Comparison of ENCODE assay signal across 23 mouse cellular contexts in genomic region chr2:158579979-158580378, GRCm38 (mm10). TPM values are rescaled to one million over a fixed set of nuclear protein-coding genes. Genes with fewer than 3 reads are reported as not detected.
DNase-seq lines count a peak whose midpoint lies in the region; ATAC-seq lines count a peak whose summit lies in the region.
"Had no signal": no experiment of that assay in that cellular context is flagged by ENCODE, and none has a peak within 500 bp of the region (broad histone marks: within the 10 kb centered on the region; RNA-seq: fewer than 3 reads in every experiment).

No protein-coding gene starts in this region.

- no peaks in the 10 kb centered on the region for H3K9me3 ChIP-seq in midbrain, embryonic 12.5 days
- no peaks in the 10 kb centered on the region for H3K9me3 ChIP-seq in midbrain, embryonic 10.5 days (replicated peaks)
- no peaks in the 10 kb centered on the region for H3K9me3 ChIP-seq in hindbrain, embryonic 13.5 days

- no peaks in the 10 kb centered on the region for H3K36me3 ChIP-seq in midbrain, embryonic 12.5 days
- no peaks in the 10 kb centered on the region for H3K36me3 ChIP-seq in midbrain, embryonic 10.5 days
- H3K36me3 ChIP-seq in hindbrain, embryonic 13.5 days = no peaks in the 10 kb centered on the region

- peak; percentile 40 to 52 for DNase-seq in cerebellum, postnatal 10 days
- DNase-seq in cerebellum, adult 8-10 months = no peak
- DNase-seq in midbrain, embryonic 10.5 days (ENCODE audit: low spot score) = no peak
- peak; percentile 76 for DNase-seq in retina, embryonic 14.5 days (ENCODE audit: low spot score)
- no peak for DNase-seq in adrenal gland, adult 8-10 months
- DNase-seq in lung, adult 18-20 months = no peak
- DNase-seq: adrenal gland, postnatal 36 days; cerebellum, adult 18-20 months; forebrain, postnatal 0 days had no signal

- H3K4me3 ChIP-seq in midbrain, embryonic 12.5 days = no peak overlapping the region
- H3K4me3 ChIP-seq in midbrain, embryonic 10.5 days = no peak overlapping the region
- no peak overlapping the region for H3K4me3 ChIP-seq in hindbrain, embryonic 13.5 days
- H3K4me3 ChIP-seq: erythroblast, embryonic 14.5 days had no signal

- no peak overlapping the region for H3K9ac ChIP-seq in midbrain, embryonic 12.5 days (replicated peaks)
- no peak overlapping the region for H3K9ac ChIP-seq in hindbrain, embryonic 13.5 days
- H3K9ac ChIP-seq: forebrain, postnatal 0 days; liver, embryonic 14.5 days had no signal

- WGBS in midbrain, embryonic 12.5 days = 44% methylated on average over 4 of the region's 4 CpGs
- WGBS in midbrain, embryonic 10.5 days = 61% methylated on average over 4 of the region's 4 CpGs
- 28% methylated on average over 4 of the region's 4 CpGs for WGBS in hindbrain, embryonic 13.5 days

- H3K4me2 ChIP-seq in midbrain, embryonic 12.5 days (replicated peaks) = no peak overlapping the region
- no peak overlapping the region for H3K4me2 ChIP-seq in hindbrain, embryonic 13.5 days

- no peak for ATAC-seq in midbrain, embryonic 12.5 days (ENCODE audit: low FRiP score, low read depth)
- ATAC-seq in hindbrain, embryonic 13.5 days (ENCODE audit: low FRiP score) = no peak
- ATAC-seq: forebrain, postnatal 0 days; intestine, postnatal 0 days had no signal

- 0 out of 2 replicates have a peak, but pooled peaks cover 14% of the 10 kb centered on the region for H3K27me3 ChIP-seq in midbrain, embryonic 12.5 days
- H3K27me3 ChIP-seq in midbrain, embryonic 10.5 days (ENCODE audit: low read depth, poor library complexity, severe bottlenecking) = peaks cover 7% of the 10 kb centered on the region; the same call in 1 of the 2 replicates
- H3K27me3 ChIP-seq in hindbrain, embryonic 13.5 days = peaks cover 22% of the 10 kb centered on the region; the same call in 1 of the 2 replicates

- 0 out of 2 replicates have a peak overlapping the region, but pooled peaks have one; percentile 1 for H3K27ac ChIP-seq in midbrain, embryonic 12.5 days (replicated peaks)
- H3K27ac ChIP-seq in midbrain, embryonic 10.5 days (replicated peaks) = no peak overlapping the region
- peak overlapping the region; percentile 58; the same call in 1 of the 2 replicates for H3K27ac ChIP-seq in hindbrain, embryonic 13.5 days
- H3K27ac ChIP-seq: liver, embryonic 14.5 days; macrophage had no signal

- H3K4me1 ChIP-seq in midbrain, embryonic 12.5 days = peaks cover 8% of the 10 kb centered on the region
- peaks cover 12% of the 10 kb centered on the region for H3K4me1 ChIP-seq in midbrain, embryonic 10.5 days
- H3K4me1 ChIP-seq in hindbrain, embryonic 13.5 days (replicated peaks) = peaks cover 19% of the 10 kb centered on the region

RNA-seq across cellular contexts. Expression of gene Slc32a1, which starts 30.6 kb away (rescaled TPM):
- 3.2 and 4.2 TPM in 2 replicates for polyA plus RNA-seq in midbrain, embryonic 12.5 days (2016; fragmentation: Nextera tagmentation; extraction: Ambion mirVana)
- polyA plus RNA-seq in midbrain, embryonic 10.5 days (2016; fragmentation: Nextera tagmentation; extraction: Ambion mirVana) = 0.25 and 0.68 TPM in 2 replicates
- 6.6 and 8.1 TPM in 2 replicates for polyA plus RNA-seq in hindbrain, embryonic 13.5 days (2015; fragmentation: Nextera tagmentation; extraction: Ambion mirVana)
- total RNA-seq in adrenal gland, adult 8-10 months (2022) = under 1 TPM in 2 of 4 experiments, not detected in 2; 0.11 to 0.17 TPM
- total RNA-seq: adrenal gland, postnatal 36 days; common myeloid progenitor, adult 5-6 weeks; gastrocnemius, adult 18-20 months; gastrocnemius, postnatal 4 days; hematopoietic stem cell, adult 5-6 weeks; monocyte, adult 5-6 weeks had no signal
- polyA plus RNA-seq: erythroblast, embryonic 14.5 days; heart, embryonic 16.5 days; intestine, postnatal 0 days; kidney, embryonic 16.5 days; lung, embryonic 16.5 days had no signal

RNA-seq across cellular contexts. Expression of gene Actr5, which starts 44.7 kb away (rescaled TPM):
- 21.7 and 23.7 TPM in 2 replicates for polyA plus RNA-seq in midbrain, embryonic 12.5 days (2016; fragmentation: Nextera tagmentation; extraction: Ambion mirVana)
- polyA plus RNA-seq in midbrain, embryonic 10.5 days (2016; fragmentation: Nextera tagmentation; extraction: Ambion mirVana) = 14.1 and 14.8 TPM in 2 replicates
- polyA plus RNA-seq in hindbrain, embryonic 13.5 days (2015; fragmentation: Nextera tagmentation; extraction: Ambion mirVana) = 12.4 and 12.6 TPM in 2 replicates
- total RNA-seq in adrenal gland, adult 8-10 months (2022) = 10 to 100 TPM; 13.2 to 19.7 (median 14.6) TPM

Comparison
In these comparisons a context has a peak if more than half of its experiments do, and no peak if none do; other contexts are left out.
1. DNase-seq: peak in cerebellum, postnatal 10 days (2 of 2) and retina, embryonic 14.5 days (single experiment); none in cerebellum, adult 8-10 months (single experiment), midbrain, embryonic 10.5 days (single experiment), adrenal gland, adult 8-10 months (single experiment) and lung, adult 18-20 months (0 of 2).